Mouse (Mus musculus) cerebellum, adult 11-12 months (tissue): Measurements from ENCODE around the gene Ppp2r5d.

Source experiments
- DNase-seq: peaks from one replicate; pipeline ENCODE4 v3.0.0; 2022

Gene Ppp2r5d

DNA sequence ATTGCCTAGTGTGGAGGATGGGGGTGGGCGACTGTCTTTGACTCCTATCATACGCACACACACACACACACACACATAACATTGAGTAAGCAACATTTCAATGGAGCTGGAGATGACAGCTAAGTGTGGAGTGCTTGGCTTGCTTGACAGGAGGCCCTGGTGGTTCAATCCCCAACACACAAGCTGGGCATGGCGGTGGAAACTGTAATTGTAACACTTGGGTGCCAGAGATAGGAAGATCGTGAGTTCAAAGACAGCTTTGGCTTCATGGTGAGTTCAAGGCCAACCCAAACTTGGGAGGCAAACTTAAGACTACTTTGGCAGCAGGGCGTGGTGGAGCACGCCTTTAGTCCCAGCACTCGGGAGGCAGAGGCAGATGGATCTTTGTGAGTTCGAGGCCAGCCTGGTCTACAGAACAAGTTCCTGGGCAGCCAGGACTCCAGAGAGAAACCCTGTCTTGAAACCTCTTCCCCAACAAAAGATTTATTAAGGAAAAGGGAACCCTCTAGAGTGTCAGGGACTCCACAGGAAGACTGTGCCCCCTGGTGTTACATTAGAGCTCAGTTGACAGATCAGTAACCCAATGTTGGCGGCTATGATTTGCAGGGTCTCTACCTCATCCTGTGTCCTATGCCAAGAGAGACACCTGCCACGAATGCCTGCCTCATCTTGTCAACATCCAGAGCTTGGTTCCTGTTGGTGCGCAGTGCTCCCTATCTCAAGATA lies 10.0 kb upstream of the Ppp2r5d start:
- DNase-seq = no peak

- DNase-seq = no peak
Measured at GRCm38 (mm10) chr17:46713849-46714248, 8.9 kb upstream of the Ppp2r5d start.

GRCm38 (mm10) chr17:46712442-46712841 lies 7.5 kb upstream of the Ppp2r5d start:
- DNase-seq = no peak

DNA sequence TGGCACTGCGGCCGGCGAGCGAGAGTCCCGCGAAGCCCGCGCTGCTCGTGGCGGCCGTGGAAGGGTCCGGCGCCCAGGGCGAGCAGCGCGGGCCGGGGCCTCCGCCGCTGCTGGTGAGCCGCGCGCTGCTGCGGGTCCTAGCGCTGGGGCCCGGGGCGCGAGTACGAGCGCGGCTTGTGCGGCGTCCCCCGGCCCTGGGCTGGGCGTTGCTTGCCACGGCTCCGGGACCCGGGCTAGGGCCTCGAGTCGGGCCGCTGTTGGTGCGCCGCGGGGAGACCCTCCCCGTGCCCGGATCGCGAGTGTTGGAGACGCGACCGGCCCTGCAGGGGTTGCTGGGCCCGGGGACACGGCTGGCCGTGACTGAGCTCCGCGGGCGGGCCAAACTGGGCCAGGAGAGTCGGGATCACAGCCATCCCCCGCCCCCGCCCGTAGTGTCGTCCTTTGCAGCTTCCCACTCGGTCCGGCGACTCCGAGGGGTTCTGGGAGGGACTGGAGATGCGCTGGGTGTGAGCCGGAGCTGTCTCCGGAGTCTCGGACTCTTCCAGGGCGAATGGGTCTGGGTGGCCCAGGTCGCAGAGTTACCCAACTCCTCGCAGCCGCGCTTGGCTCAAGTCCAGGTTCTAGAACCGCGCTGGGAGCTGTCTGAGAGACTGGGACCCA lies 6.8 kb upstream of the Ppp2r5d start:
- DNase-seq = peak; percentile 64

GRCm38 (mm10) chr17:46710959-46711597 lies 6.2 kb upstream of the Ppp2r5d start, which contains the start of gene Pex6:
Gene Pex6 (plus strand): TSS chr17:46711463.
- DNase-seq = peak; percentile 92

- no peak for DNase-seq
Measured at GRCm38 (mm10) chr17:46706375-46707089, 1.6 kb upstream of the Ppp2r5d start.

DNA sequence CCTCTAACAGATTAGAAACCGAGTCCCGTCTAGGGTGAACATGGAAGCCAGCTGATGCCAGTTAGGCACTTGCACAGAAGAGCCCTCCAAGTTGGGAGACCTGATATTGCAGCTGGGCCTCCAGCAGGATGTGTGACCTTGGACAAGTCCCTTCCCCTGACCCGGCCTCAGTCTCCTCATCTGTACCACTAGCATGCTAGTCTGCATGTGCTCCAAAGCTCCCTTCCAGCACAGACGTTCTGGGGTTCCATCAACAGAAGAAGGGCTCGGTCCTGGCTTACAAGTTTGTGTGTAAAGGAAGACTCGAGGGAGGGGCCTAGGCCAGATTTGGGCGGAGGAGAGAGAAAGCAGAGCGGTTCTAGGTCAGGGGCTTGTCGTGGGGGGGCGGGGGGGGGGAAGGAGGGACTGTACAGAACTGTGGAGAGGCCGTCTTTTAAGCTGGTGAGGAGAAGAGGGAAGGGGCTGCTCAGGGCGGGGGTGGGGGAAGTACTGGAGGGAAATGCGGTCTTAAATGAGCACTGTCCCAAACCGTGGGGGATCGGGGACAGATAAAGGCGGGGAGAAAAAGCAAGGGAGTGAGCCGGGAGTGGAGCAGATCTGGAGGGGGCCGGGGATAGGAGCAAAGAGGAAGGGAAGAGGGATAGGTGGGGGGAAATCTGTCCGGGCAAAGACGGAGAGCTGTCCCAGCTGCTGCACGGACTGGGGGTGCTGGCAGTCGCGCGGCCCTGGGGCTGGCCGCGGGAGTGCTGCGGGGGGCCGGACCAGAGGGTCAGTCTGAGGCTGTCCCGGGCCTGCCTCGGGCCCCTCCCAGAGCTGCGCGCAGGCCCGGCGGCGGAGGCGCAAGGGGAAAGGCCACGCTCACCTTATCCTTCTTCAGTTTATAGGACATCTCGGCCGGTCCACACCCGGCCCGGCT lies 682 bp downstream of the Ppp2r5d start:
- no peak for DNase-seq

DNA sequence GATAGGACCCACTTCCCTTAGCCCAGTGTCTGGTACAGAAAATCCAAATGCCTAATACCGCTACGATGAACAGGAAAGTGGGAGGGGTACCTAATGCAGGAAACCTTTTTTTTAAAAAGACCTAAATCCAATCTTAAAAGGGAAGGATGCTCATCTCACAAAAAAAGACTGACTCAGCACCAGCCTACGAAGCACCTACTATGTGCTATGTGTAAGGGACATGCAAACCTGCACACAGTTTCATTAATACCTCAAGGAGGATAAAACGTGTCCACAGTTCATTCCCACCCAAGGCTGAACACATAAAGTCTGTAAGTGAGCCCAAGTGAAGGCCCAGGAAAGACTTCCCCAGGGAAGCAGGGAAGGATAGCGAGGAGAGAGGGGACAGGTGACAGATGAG lies 2.4 kb downstream of the Ppp2r5d start:
- no peak for DNase-seq

DNA sequence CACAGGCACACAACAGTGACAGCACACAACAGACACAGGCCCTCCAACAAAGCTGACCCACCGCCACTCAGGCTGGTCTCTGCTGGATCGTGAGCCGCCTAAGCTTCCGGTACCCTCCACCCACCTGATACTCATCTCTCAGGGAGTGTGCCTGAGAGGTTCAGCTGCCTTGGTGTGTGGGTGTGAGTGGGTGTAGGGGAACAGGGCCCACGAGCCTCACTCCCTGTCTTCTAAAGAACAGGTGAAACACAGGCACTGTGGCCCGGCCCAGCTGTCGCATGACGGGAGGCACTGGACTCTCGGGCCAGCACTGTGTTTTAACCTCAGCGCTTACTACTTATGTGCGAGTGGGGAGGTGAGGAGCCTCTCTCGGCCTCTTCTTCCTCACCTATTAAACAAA lies 2.8 kb downstream of the Ppp2r5d start:
- DNase-seq = no peak

GRCm38 (mm10) chr17:46701489-46701888 lies 3.4 kb downstream of the Ppp2r5d start:
- DNase-seq = no peak

- DNase-seq = peak; percentile 67
Measured at GRCm38 (mm10) chr17:46699912-46700311, 5.0 kb downstream of the Ppp2r5d start.

DNA sequence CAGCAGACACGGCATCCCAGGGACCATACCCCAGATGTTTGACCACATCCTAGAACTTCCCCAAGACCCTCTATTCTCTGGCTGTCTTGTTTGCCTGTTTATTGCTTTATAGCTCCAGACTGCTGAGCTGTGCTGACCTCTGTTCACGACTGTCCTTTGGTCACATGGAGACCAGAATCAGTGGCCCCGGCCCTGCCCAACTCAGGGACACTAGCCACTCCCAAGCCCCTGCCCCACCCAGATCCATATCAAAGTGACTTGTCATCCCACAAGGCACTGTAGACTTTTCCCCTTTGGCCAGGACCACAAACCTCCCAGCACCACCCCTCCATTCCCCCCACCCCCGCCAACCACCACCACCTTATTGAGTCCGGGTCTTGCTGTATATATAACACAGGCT lies 5.7 kb downstream of the Ppp2r5d start:
- no peak for DNase-seq

DNA sequence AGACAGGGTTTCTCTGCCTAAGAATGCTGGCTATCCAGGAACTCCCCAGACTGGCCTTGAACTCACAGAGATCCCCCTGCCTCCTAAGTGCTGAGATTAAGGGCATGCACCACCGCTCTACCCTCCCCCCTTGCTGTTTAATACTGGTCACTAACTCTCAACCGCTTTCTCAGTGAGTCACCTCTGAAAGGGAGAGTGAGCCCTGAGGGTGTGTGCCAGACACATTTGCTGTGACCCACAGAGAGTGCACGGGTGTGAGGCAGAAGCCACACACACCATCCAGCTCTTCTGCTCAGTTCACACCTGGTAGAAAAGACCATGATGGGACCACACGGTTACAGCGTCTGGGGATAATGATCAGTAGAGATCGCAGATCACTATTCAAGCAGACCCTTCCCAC lies 6.4 kb downstream of the Ppp2r5d start:
- DNase-seq = no peak

- no peak for DNase-seq
Measured at GRCm38 (mm10) chr17:46694517-46695063, 10.3 kb downstream of the Ppp2r5d start.

DNA sequence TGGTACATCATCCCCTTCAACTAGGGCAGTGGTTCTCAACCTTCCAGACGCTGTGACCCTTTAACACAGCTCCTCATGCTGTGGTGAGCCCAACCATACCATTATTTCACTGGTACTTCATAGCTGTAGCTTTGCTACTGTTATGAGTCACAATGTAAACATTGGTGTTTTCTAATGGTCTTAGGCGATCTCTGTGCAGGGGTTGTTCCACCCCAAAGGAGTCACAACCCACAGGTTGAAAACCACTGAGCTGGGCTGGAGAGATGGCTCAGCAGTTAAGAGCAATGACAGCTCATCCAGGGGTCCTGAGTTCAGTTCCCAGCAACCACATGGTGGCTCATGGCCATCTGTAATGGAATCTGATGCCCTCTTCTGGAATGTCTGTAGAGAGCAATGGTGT lies 13.5 kb downstream of the Ppp2r5d start:
- DNase-seq = no peak

DNA sequence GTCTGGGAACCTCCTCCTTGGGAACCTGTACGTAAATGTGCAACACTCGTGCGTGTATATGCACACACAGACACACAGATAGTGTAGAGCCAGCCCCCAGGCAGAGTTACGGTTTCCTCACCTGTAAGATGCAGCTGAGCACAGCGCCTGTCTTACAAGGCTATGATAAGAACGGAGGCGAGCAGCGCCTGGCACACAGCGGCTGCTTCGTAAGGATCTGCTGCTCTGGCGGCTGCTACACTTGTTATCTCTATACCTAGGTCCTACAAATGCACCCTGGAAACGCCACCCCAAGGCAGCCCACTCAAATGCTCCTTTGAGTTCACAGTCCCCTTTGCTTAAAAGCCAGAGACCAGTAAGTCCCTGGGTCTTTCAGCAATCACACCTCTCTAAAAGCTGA lies 14.2 kb downstream of the Ppp2r5d start:
- no peak for DNase-seq

- DNase-seq = no peak
Measured at GRCm38 (mm10) chr17:46685913-46686312, 19.0 kb downstream of the Ppp2r5d start.

GRCm38 (mm10) chr17:46682654-46683389 lies 22.1 kb downstream of the Ppp2r5d start:
- DNase-seq = peak; percentile 55

DNA sequence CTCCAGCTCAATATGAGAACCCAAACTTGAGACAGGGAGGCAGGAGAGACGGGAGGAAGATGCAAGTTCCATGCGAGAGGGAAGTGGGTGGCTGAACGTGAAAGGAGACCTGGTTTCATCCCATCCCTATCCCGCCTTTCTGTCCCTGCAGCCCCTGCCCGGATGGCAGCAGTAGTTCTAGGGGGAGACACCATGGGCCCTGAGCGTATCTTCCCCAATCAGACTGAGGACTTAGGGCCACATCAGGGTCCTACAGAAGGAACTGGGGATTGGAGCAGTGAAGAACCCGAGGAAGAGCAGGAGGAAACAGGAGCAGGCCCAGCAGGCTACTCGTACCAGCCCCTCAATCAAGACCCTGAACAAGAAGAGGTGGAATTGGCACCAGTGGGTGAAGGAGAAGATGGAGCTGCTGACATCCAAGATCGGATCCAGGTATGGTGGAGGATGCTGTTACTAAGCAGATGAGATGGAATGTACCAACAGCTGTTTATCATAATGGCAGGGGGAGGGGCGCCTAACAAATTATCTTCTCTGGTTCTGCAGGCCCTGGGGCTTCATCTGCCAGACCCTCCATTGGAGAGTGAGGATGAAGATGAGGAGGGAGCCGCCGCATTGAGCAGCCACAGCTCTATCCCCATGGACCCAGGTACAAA lies 23.3 kb downstream of the Ppp2r5d start:
- DNase-seq = peak; percentile 60

GRCm38 (mm10) chr17:46680760-46681373 lies 24.0 kb downstream of the Ppp2r5d start, which contains the start of gene Klhdc3:
Gene Klhdc3 (minus strand): TSS chr17:46680914.
- peak; percentile 99 for DNase-seq
